In genomic region chr17:12668478-12669362, GRCm38 (mm10) we compare ENCODE assay signal across 9 mouse cellular contexts. TPM values are rescaled to one million over a fixed set of nuclear protein-coding genes. Genes with fewer than 3 reads are reported as not detected.
DNase-seq lines count a peak whose midpoint lies in the region; ATAC-seq and TF ChIP-seq lines count a peak whose summit lies in the region.
"Had no signal": no experiment of that assay in that cellular context is flagged by ENCODE, and none has a peak within 500 bp of the region (broad histone marks: within the 10 kb centered on the region; RNA-seq: fewer than 3 reads in every experiment).

No protein-coding gene starts in this region.

- no peak; the same call in 1 of the 2 replicates for ATAC-seq in intestine, embryonic 14.5 days (replicated peaks; ENCODE audit: low FRiP score, low TSS enrichment, low read depth)
- ATAC-seq in intestine, postnatal 0 days = no peak
- ATAC-seq in intestine, embryonic 16.5 days = no peak; the same call in 1 of the 2 replicates
- no peak for ATAC-seq in hindbrain, postnatal 0 days

- H3K4me2 ChIP-seq in intestine, embryonic 14.5 days (ENCODE audit: low read length) = no peak overlapping the region
- no peak overlapping the region for H3K4me2 ChIP-seq in intestine, postnatal 0 days (replicated peaks; ENCODE audit: low read depth)
- H3K4me2 ChIP-seq in intestine, embryonic 16.5 days (ENCODE audit: low read depth, low read length) = no peak overlapping the region
- H3K4me2 ChIP-seq in hindbrain, postnatal 0 days (ENCODE audit: low read depth, low read length) = no peak overlapping the region

- H3K4me3 ChIP-seq in intestine, embryonic 14.5 days (ENCODE audit: low read depth, low read length) = no peak overlapping the region
- H3K4me3 ChIP-seq in intestine, postnatal 0 days (ENCODE audit: low read depth, low read length) = no peak overlapping the region
- no peak overlapping the region for H3K4me3 ChIP-seq in intestine, embryonic 16.5 days (ENCODE audit: low read length)
- no peak overlapping the region for H3K4me3 ChIP-seq in hindbrain, postnatal 0 days (ENCODE audit: low read length)

- no peak overlapping the region for H3K9ac ChIP-seq in intestine, embryonic 14.5 days (ENCODE audit: low read length)
- H3K9ac ChIP-seq in intestine, postnatal 0 days (ENCODE audit: low read depth, low read length) = no peak overlapping the region
- H3K9ac ChIP-seq in intestine, embryonic 16.5 days (ENCODE audit: low read depth, low read length) = no peak overlapping the region
- no peak overlapping the region for H3K9ac ChIP-seq in hindbrain, postnatal 0 days (replicated peaks; ENCODE audit: low read length)

- no peak for TF ChIP-seq CTCF in intestine, postnatal 0 days (IDR thresholded peaks at IDR 0.05; ENCODE audit: low read depth)
- TF ChIP-seq CTCF in hindbrain, postnatal 0 days (IDR thresholded peaks at IDR 0.05; ENCODE audit: low read depth) = no peak

- no peaks in the 10 kb centered on the region for H3K36me3 ChIP-seq in intestine, embryonic 14.5 days (ENCODE audit: control insufficient read depth, insufficient read depth, low read length)
- H3K36me3 ChIP-seq in intestine, postnatal 0 days (ENCODE audit: control insufficient read depth, insufficient read depth) = no peaks in the 10 kb centered on the region
- H3K36me3 ChIP-seq in intestine, embryonic 16.5 days (ENCODE audit: control insufficient read depth, insufficient read depth, low read length) = no peaks in the 10 kb centered on the region
- H3K36me3 ChIP-seq in hindbrain, postnatal 0 days (ENCODE audit: insufficient read depth, low read length) = no peaks in the 10 kb centered on the region

- peak overlapping the region; percentile 76 for H3K27ac ChIP-seq in intestine, embryonic 14.5 days (ENCODE audit: low read depth)
- H3K27ac ChIP-seq in intestine, postnatal 0 days (ENCODE audit: low read depth, low read length) = no peak overlapping the region; the same call in 1 of the 2 replicates
- H3K27ac ChIP-seq in intestine, embryonic 16.5 days (ENCODE audit: low read length) = 0 out of 2 replicates have a peak overlapping the region, but pooled peaks have one; percentile 20
- no peak overlapping the region for H3K27ac ChIP-seq in hindbrain, postnatal 0 days

- no peak for DNase-seq in intestine, embryonic 14.5 days (ENCODE audit: low spot score)
- peak; percentile 25 for DNase-seq in c-Kit-positive CD71-negative TER-119-negative erythroid progenitor cells, embryonic 14.5 days (ENCODE audit: low read depth)
- DNase-seq in neural tube, embryonic 10.5 days (ENCODE audit: extremely low spot score, low spot score) = peak; percentile 42
- no peak for DNase-seq in layer of hippocampus, adult 9-10 months (ENCODE audit: low spot score)
- no peak for DNase-seq in hindbrain, postnatal 0 days (ENCODE audit: low spot score)
- DNase-seq in adrenal gland, postnatal 36 days = no peak
- DNase-seq: adrenal gland, postnatal 25 days had no signal

- H3K27me3 ChIP-seq in intestine, embryonic 14.5 days (replicated peaks; ENCODE audit: control insufficient read depth, insufficient read depth, low read length) = no peaks in the 10 kb centered on the region
- no peaks in the 10 kb centered on the region for H3K27me3 ChIP-seq in intestine, postnatal 0 days (replicated peaks; ENCODE audit: control insufficient read depth, insufficient read depth, low read length)
- no peaks in the 10 kb centered on the region for H3K27me3 ChIP-seq in intestine, embryonic 16.5 days (replicated peaks; ENCODE audit: control insufficient read depth, insufficient read depth, low read length)
- no peaks in the 10 kb centered on the region for H3K27me3 ChIP-seq in hindbrain, postnatal 0 days (ENCODE audit: insufficient read depth, low read length)

- WGBS in intestine, embryonic 14.5 days = 5% methylated on average over 7 of the region's 7 CpGs
- 44% methylated on average over 7 of the region's 7 CpGs for WGBS in intestine, postnatal 0 days
- WGBS in intestine, embryonic 16.5 days = 15% methylated on average over 7 of the region's 7 CpGs
- 62% methylated on average over 7 of the region's 7 CpGs for WGBS in hindbrain, postnatal 0 days

- H3K4me1 ChIP-seq in intestine, embryonic 14.5 days (replicated peaks; ENCODE audit: control insufficient read depth, insufficient read depth, low read length) = peaks cover 19% of the 10 kb centered on the region
- H3K4me1 ChIP-seq in intestine, postnatal 0 days (replicated peaks; ENCODE audit: control insufficient read depth, insufficient read depth, low read length) = peaks cover 3% of the 10 kb centered on the region; the same call in 1 of the 2 replicates
- peaks cover 21% of the 10 kb centered on the region for H3K4me1 ChIP-seq in intestine, embryonic 16.5 days (ENCODE audit: control insufficient read depth, insufficient read depth, low read length)
- H3K4me1 ChIP-seq in hindbrain, postnatal 0 days (ENCODE audit: insufficient read depth, low read length) = no peaks in the 10 kb centered on the region

- no peaks in the 10 kb centered on the region for H3K9me3 ChIP-seq in intestine, embryonic 14.5 days (ENCODE audit: control insufficient read depth, low read length)
- no peaks in the 10 kb centered on the region for H3K9me3 ChIP-seq in intestine, postnatal 0 days (ENCODE audit: control insufficient read depth)
- H3K9me3 ChIP-seq in intestine, embryonic 16.5 days (ENCODE audit: control insufficient read depth, low read length) = no peaks in the 10 kb centered on the region
- H3K9me3 ChIP-seq in hindbrain, postnatal 0 days (ENCODE audit: low read length) = no peaks in the 10 kb centered on the region

RNA-seq across cellular contexts. Expression of gene Slc22a1, which starts 6.9 kb away (rescaled TPM):
- 0.34 TPM in 1 of 2 replicates, not detected in the other for polyA plus RNA-seq in intestine, embryonic 14.5 days (2014; fragmentation: Nextera tagmentation; extraction: Ambion mirVana)
- polyA plus RNA-seq in intestine, postnatal 0 days (2015; fragmentation: Nextera tagmentation; extraction: Ambion mirVana) = 2.1 and 3.1 TPM in 2 replicates
- 0.31 and 0.32 TPM in 2 replicates for polyA plus RNA-seq in intestine, embryonic 16.5 days (2015; fragmentation: Nextera tagmentation; extraction: Ambion mirVana)
- 0.10 TPM in 1 of 2 replicates, not detected in the other for total RNA-seq in hindbrain, postnatal 0 days (2014; rRNA removed)
- polyA plus RNA-seq in hindbrain, postnatal 0 days (2015; fragmentation: Nextera tagmentation; extraction: Ambion mirVana) = 0.19 and 0.26 TPM in 2 replicates
- total RNA-seq in adrenal gland, postnatal 36 days (2021) = under 1 TPM in 1 of 2 experiments, not detected in 1; 0.33 TPM
- total RNA-seq: adrenal gland, postnatal 25 days had no signal

Comparison
In these comparisons a context has a peak if more than half of its experiments do, and no peak if none do; other contexts are left out.
1. H3K27ac ChIP-seq: peak in intestine, embryonic 14.5 days (single experiment) and intestine, embryonic 16.5 days (single experiment); none in intestine, postnatal 0 days (single experiment) and hindbrain, postnatal 0 days (single experiment).
2. DNase-seq: peak in c-Kit-positive CD71-negative TER-119-negative erythroid progenitor cells, embryonic 14.5 days (single experiment) and neural tube, embryonic 10.5 days (single experiment); none in intestine, embryonic 14.5 days (single experiment), layer of hippocampus, adult 9-10 months (single experiment), hindbrain, postnatal 0 days (single experiment) and adrenal gland, postnatal 36 days (0 of 2).